Mouse (Mus musculus): ENCODE measurements around the gene Rbm15. TPM values are rescaled to one million over a fixed set of nuclear protein-coding genes. Genes with fewer than 3 reads are reported as not detected.
A peak's percentile ranks its signal among the peaks of the same experiment; 100 is the strongest.
"Not testable (repeated sequence)": the region's sequence is repeated elsewhere in the genome, so short reads cannot be mapped to it uniquely, and the experiment has no call there.

Gene Rbm15
- total RNA-seq, 2 experiments from 2014 or later, result 33.0 to 35.1 TPM

GRCm38 (mm10) chr3:107330503-107331424 is 2.7 kb downstream of the Rbm15 start:
- DNase-seq, result peak; percentile 19

GRCm38 (mm10) chr3:107326442-107326841 is 7.0 kb downstream of the Rbm15 start:
- DNase-seq, result no peak

- no peak for DNase-seq
These were observed 11.7 kb downstream of the Rbm15 start for GRCm38 (mm10) chr3:107321776-107322175.

GRCm38 (mm10) chr3:107321141-107321540 is 12.3 kb downstream of the Rbm15 start:
- no peak for DNase-seq

GRCm38 (mm10) chr3:107317338-107317737 is 16.1 kb downstream of the Rbm15 start:
- no peak for DNase-seq

- DNase-seq, result not testable (repeated sequence)
These were observed 36.6 kb downstream of the Rbm15 start for GRCm38 (mm10) chr3:107296917-107297316.

- DNase-seq, result no peak
These were observed 37.7 kb downstream of the Rbm15 start for GRCm38 (mm10) chr3:107295672-107296360.

GRCm38 (mm10) chr3:107290764-107291381 is 42.6 kb downstream of the Rbm15 start, which contains the start of gene Slc16a4:
Slc16a4 (plus strand) TSS chr3:107291230.
- DNase-seq, result peak; percentile 43

- DNase-seq, result no peak
These were observed 46.1 kb downstream of the Rbm15 start for GRCm38 (mm10) chr3:107287346-107287745.

GRCm38 (mm10) chr3:107286123-107286522 is 47.4 kb downstream of the Rbm15 start:
- DNase-seq, result no peak

GRCm38 (mm10) chr3:107278479-107279269 is 54.8 kb downstream of the Rbm15 start, which contains the start of gene Lamtor5:
Lamtor5 (plus strand) TSS chr3:107278858.
- DNase-seq, result peak; percentile 91

- DNase-seq, result no peak
These were observed 56.8 kb downstream of the Rbm15 start for GRCm38 (mm10) chr3:107276626-107277025.

- no peak for DNase-seq
These were observed 57.5 kb downstream of the Rbm15 start for GRCm38 (mm10) chr3:107275996-107276395.

Other genes starting within 250 kb of the Rbm15 start
- under 1 TPM; 0.14 to 0.43 TPM for gene Kcna2, start 232.5 kb downstream of the Rbm15 start, total RNA-seq (2021)
- not detected for gene Kcna10, start 150.6 kb downstream of the Rbm15 start, total RNA-seq (2021)
- not detected for gene Cym, start 111.9 kb downstream of the Rbm15 start, total RNA-seq (2021)
- gene A630076J17Rik, start 103.1 kb downstream of the Rbm15 start, total RNA-seq (2021), result not detected
- under 1 TPM in 1 of 2 experiments, not detected in 1; 0.36 TPM for gene Prok1, start 94.0 kb downstream of the Rbm15 start, total RNA-seq (2021)
- 10 to 100 TPM; 69.7 to 70.3 TPM for gene Lamtor5, start 54.8 kb downstream of the Rbm15 start, total RNA-seq (2021)
- gene Slc16a4, start 42.4 kb downstream of the Rbm15 start, total RNA-seq (2021), result under 1 TPM; 0.31 to 0.32 TPM
- under 1 TPM; 0.21 to 0.61 TPM for gene Kcnc4, start 125.9 kb upstream of the Rbm15 start, total RNA-seq (2021)
- gene Slc6a17, start 184.3 kb upstream of the Rbm15 start, total RNA-seq (2021), result 1 to 10 TPM; 4.7 to 5.2 TPM
- gene Ubl4b, start 221.4 kb upstream of the Rbm15 start, total RNA-seq (2021), result not detected

Measured in heart, postnatal 4 days (tissue).